Mouse (Mus musculus) megakaryocyte-erythroid progenitor cell, adult 5-6 weeks (primary cell): ENCODE results near the gene Cs. TPM values are rescaled to one million over a fixed set of nuclear protein-coding genes. Genes with fewer than 3 reads are reported as not detected.
"Not testable (repeated sequence)": the region's sequence is repeated elsewhere in the genome, so short reads cannot be mapped to it uniquely, and the experiment has no call there.

Experiments used
- ATAC-seq: replicated peaks from 2 replicates; pipeline ENCODE4 v1.8.0; 2016; ENCODE audit warnings: mild to moderate bottlenecking, inconsistent platforms; ENCODE audit not compliant: severe bottlenecking, poor library complexity, low FRiP score, low TSS enrichment
- total RNA-seq, 2 experiments: library from RNA; stranded (forward) in 1 of 2; stranded (reverse) in 1 of 2; fragments of 200-1000, 215-1000 nt in 1 of 2; fragments of >200 nt in 1 of 2; fragmentation: Nextera tagmentation in 1 of 2; gene quantifications; 2 replicates each; pipeline ENCODE4 v1.2.3; 2014 to 2017

The Cs gene
- 226 and 251 TPM in 2 replicates for total RNA-seq (2014; fragmentation: Nextera tagmentation)
- 113 and 182 TPM in 2 replicates for total RNA-seq (2017)

GRCm38 (mm10) chr10:128337306-128338181 lies at the start of gene Cs:
TSS of gene Cs (plus strand) at chr10:128337734.
- peak; percentile 68 for ATAC-seq

GRCm38 (mm10) chr10:128290594-128290993 lies 46.9 kb upstream of the Cs start:
- ATAC-seq = not testable (repeated sequence)

- no peak for ATAC-seq
Measured at GRCm38 (mm10) chr10:128296370-128297090, 41.0 kb upstream of the Cs start.

GRCm38 (mm10) chr10:128297221-128297620 lies 40.3 kb upstream of the Cs start:
- ATAC-seq = no peak

- no peak for ATAC-seq
Measured at GRCm38 (mm10) chr10:128297622-128298021, 39.9 kb upstream of the Cs start.

- no peak for ATAC-seq
Measured at GRCm38 (mm10) chr10:128298243-128298642, 39.3 kb upstream of the Cs start.

- no peak for ATAC-seq
Measured at GRCm38 (mm10) chr10:128298702-128299171, 38.8 kb upstream of the Cs start, which contains the start of gene Il23a. TSS of gene Il23a (minus strand) at chr10:128298752.

- ATAC-seq = no peak
Measured at GRCm38 (mm10) chr10:128302357-128302756, 35.2 kb upstream of the Cs start.

- peak; percentile 20; the same call in 1 of the 2 replicates for ATAC-seq
Measured at GRCm38 (mm10) chr10:128302785-128303125, 34.8 kb upstream of the Cs start.

- peak; percentile 98 for ATAC-seq
Measured at GRCm38 (mm10) chr10:128303126-128304021, 34.2 kb upstream of the Cs start, which contains the start of gene Pan2. TSS of gene Pan2 (plus strand) at chr10:128303335.

- ATAC-seq = no peak
Measured at GRCm38 (mm10) chr10:128309654-128310053, 27.9 kb upstream of the Cs start.

- ATAC-seq = no peak
Measured at GRCm38 (mm10) chr10:128310177-128310576, 27.4 kb upstream of the Cs start.

GRCm38 (mm10) chr10:128310902-128311301 lies 26.6 kb upstream of the Cs start:
- no peak for ATAC-seq

- peak; percentile 65; the same call in 1 of the 2 replicates for ATAC-seq
Measured at GRCm38 (mm10) chr10:128315578-128315977, 22.0 kb upstream of the Cs start.

GRCm38 (mm10) chr10:128321641-128322040 lies 15.9 kb upstream of the Cs start:
- ATAC-seq = peak; percentile 55

- peak; percentile 79 for ATAC-seq
Measured at GRCm38 (mm10) chr10:128322141-128323108, 15.1 kb upstream of the Cs start, which contains the start of gene Cnpy2. TSS of gene Cnpy2 (plus strand) at chr10:128322459.

GRCm38 (mm10) chr10:128323516-128323915 lies 14.0 kb upstream of the Cs start:
- ATAC-seq = no peak

GRCm38 (mm10) chr10:128326825-128327224 lies 10.7 kb upstream of the Cs start:
- no peak for ATAC-seq
